Mouse (Mus musculus) C2C12 (cell line): Measurements from ENCODE around the gene Otoa. TPM values are rescaled to one million over a fixed set of nuclear protein-coding genes. Genes with fewer than 3 reads are reported as not detected.
A peak's percentile ranks its signal among the peaks of the same experiment; 100 is the strongest.

Source experiments
- H3K27me3 ChIP-seq: one replicate; pipeline ENCODE4 v1.6.1; 2011; ENCODE audit not compliant: control insufficient read depth, insufficient read depth, insufficient read length
- H3K36me3 ChIP-seq: one replicate; pipeline ENCODE4 v1.6.1; 2011; ENCODE audit not compliant: control insufficient read depth, insufficient read depth
- H3K4me3 ChIP-seq: one replicate; pipeline ENCODE4 v1.5.1; 2011; ENCODE audit warnings: mild to moderate bottlenecking, control low read depth; ENCODE audit not compliant: poor library complexity, insufficient read depth, severe bottlenecking
- H3K79me2 ChIP-seq: one replicate; pipeline ENCODE4 v1.6.1; 2011; ENCODE audit not compliant: control insufficient read depth, insufficient read depth
- H3K79me3 ChIP-seq: one replicate; pipeline ENCODE4 v1.6.1; 2011; ENCODE audit warnings: low read depth, control low read depth
- H3ac ChIP-seq: one replicate; pipeline ENCODE3; 2011; ENCODE audit warnings: low read depth; ENCODE audit not compliant: control insufficient read depth, insufficient read length
- CEBPB ChIP-seq: IDR thresholded peaks from one replicate; pipeline ENCODE4 v1.6.1; 2011; ENCODE audit warnings: low read depth, mild to moderate bottlenecking, control low read depth, moderate library complexity
- CTCF ChIP-seq: IDR thresholded peaks from one replicate; pipeline ENCODE4 v1.5.1; 2011; ENCODE audit not compliant: control insufficient read depth, insufficient read depth, insufficient read length
- FOSL1 ChIP-seq: IDR thresholded peaks from one replicate; pipeline ENCODE4 v1.8.0; 2011; ENCODE audit warnings: mild to moderate bottlenecking, low read length; ENCODE audit not compliant: poor library complexity, insufficient read depth, severe bottlenecking
- MAX ChIP-seq: IDR thresholded peaks from one replicate; pipeline ENCODE4 v1.6.1; 2011; ENCODE audit warnings: mild to moderate bottlenecking, control low read depth
- MYOD1 ChIP-seq: IDR thresholded peaks from one replicate; pipeline ENCODE4 v1.6.1; 2011; ENCODE audit warnings: low read depth; ENCODE audit not compliant: control insufficient read depth, insufficient read length
- MYOG ChIP-seq: IDR thresholded peaks from one replicate; pipeline ENCODE4 v1.6.1; 2011; ENCODE audit not compliant: control insufficient read depth, insufficient read length; ENCODE audit errors: extremely low read depth
- USF1 ChIP-seq: IDR thresholded peaks from one replicate; pipeline ENCODE4 v1.6.1; 2011; ENCODE audit warnings: low read depth, mild to moderate bottlenecking, control low read depth, moderate library complexity
- polyA plus RNA-seq: library from polyadenylated mRNA; unstranded; fragments of >200 nt; fragmentation: generic; extraction: Trizol; gene quantifications from one replicate; pipeline ENCODE4 v1.2.1, GENCODE M21; 2012; ENCODE audit warnings: missing spikeins

Otoa gene
- polyA plus RNA-seq, 1 experiment: 0.12 TPM

DNA sequence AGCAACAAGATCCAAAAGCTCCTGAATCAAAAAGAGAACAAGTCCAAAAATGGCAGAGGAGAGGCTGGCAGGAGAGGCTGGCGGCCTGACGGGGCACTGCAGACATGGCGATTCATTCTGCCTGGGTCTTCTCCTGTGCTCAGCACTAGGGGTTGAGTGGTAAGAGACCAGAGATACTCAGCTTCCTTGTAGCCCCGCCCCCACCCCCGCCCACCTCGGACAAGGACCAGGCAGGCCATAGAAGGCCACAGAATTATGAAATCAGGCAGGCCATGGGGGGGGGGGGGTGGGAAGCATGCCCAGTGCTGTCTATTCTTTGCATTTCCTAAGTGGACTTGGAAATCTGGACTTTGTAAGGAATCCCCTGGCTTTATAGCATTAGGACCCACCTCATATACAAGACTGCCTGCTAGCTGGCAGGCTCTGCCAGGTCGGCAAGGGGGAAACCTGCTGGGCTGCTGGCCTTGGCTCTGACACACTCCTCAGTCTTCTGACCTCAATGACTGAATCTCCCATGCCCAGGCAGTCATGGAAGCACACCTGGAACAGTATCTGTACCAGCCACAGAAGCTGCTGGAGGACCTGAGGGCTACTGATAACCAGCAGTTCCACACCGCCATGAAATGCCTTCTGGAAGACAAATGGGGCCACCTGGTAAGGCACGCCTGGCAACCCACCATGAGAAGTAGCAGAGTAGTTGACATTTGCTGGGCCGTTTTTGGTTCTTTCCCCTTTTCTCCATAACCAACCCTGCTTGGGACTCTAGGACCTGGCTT lies 17.4 kb downstream of the Otoa start:
- TF ChIP-seq FOSL1 (no peak), MYOG (no peak), CTCF (no peak), MYOD1 (no peak), CEBPB (no peak), MAX (no peak), USF1 (no peak)
- H3K4me3 ChIP-seq: no peak overlapping the region
- H3K79me2 ChIP-seq: no peaks in the 10 kb centered on the region
- H3ac ChIP-seq: no peak overlapping the region
- no peaks in the 10 kb centered on the region for H3K36me3 ChIP-seq
- H3K27me3 ChIP-seq: no peaks in the 10 kb centered on the region
- no peaks in the 10 kb centered on the region for H3K79me3 ChIP-seq

DNA sequence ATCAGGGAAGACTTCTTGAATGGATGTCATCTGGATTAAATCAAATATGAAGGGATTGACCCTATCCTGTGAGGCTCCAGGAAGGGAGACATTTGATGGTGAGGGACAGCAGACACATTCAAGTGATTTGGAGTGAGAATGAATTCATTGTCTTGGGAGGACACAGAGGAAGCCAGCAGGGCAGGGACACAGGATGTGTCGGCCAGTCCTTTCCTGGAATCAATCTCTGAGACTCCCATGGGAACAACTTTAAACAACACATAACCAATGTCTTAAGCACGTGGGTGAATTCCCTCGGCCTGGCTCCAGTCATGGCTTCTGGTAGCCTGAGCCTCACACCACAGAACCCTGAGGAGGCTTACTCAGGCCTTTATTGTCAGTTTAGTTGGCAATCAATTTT lies 26.4 kb downstream of the Otoa start:
- Histone ChIP-seq H3K4me3 (no peak overlapping the region), H3K79me2 (no peaks in the 10 kb centered on the region), H3K36me3 (no peaks in the 10 kb centered on the region), H3ac (no peak overlapping the region), H3K27me3 (no peaks in the 10 kb centered on the region), H3K79me3 (no peaks in the 10 kb centered on the region)
- TF ChIP-seq MYOG (no peak), USF1 (no peak), MAX (no peak), FOSL1 (no peak)

DNA sequence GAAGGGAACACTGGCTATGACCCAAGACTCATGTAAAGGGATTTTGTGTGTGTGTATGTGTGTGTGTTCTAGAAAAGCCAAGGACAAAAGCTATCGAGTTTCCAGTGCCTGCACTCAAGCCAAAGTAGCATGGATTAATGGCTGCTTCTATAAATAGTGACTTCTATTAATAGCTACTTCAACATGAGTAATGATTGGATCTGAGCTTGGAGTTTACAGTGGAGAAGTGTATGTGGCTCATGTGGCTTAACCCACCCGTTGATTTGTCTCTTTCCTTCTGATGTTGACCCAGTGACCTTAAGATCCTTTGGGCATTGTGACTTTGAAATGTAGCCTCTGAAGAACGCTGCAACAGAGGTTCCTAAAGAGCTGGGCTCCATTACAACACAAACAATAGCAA lies 29.9 kb downstream of the Otoa start:
- TF ChIP-seq MYOG (no peak), FOSL1 (no peak), CEBPB (no peak), MAX (no peak), MYOD1 (no peak), CTCF (no peak), USF1 (no peak)
- H3K79me3 ChIP-seq: no peaks in the 10 kb centered on the region
- H3K36me3 ChIP-seq: no peaks in the 10 kb centered on the region
- H3ac ChIP-seq: no peak overlapping the region
- H3K4me3 ChIP-seq: no peak overlapping the region
- H3K79me2 ChIP-seq: no peaks in the 10 kb centered on the region
- H3K27me3 ChIP-seq: no peaks in the 10 kb centered on the region

DNA sequence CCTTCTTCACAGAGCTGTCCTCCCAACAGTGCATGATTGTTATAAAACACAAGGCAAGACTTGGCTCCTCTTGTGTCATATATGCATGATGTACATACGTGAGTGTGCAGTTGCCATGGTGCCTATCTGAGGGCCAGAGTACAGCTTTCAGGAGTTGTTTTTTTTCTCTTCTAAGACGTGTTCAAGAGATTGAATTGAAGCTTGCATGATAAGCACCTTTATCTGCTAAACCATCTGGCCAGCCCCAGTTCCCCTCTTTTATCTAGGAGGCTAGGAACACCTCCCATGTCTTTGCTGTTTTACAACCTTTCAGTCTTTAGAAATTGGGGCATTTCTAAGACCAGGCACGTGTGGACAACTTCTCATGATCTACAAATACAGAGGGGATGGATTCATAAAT lies 30.3 kb downstream of the Otoa start:
- TF ChIP-seq MYOD1: no peak
- TF ChIP-seq MYOG: no peak
- no peak for TF ChIP-seq FOSL1
- TF ChIP-seq USF1: no peak
- Histone ChIP-seq H3K27me3 (no peaks in the 10 kb centered on the region), H3K36me3 (no peaks in the 10 kb centered on the region), H3ac (no peak overlapping the region), H3K79me2 (no peaks in the 10 kb centered on the region), H3K4me3 (no peak overlapping the region), H3K79me3 (no peaks in the 10 kb centered on the region)

DNA sequence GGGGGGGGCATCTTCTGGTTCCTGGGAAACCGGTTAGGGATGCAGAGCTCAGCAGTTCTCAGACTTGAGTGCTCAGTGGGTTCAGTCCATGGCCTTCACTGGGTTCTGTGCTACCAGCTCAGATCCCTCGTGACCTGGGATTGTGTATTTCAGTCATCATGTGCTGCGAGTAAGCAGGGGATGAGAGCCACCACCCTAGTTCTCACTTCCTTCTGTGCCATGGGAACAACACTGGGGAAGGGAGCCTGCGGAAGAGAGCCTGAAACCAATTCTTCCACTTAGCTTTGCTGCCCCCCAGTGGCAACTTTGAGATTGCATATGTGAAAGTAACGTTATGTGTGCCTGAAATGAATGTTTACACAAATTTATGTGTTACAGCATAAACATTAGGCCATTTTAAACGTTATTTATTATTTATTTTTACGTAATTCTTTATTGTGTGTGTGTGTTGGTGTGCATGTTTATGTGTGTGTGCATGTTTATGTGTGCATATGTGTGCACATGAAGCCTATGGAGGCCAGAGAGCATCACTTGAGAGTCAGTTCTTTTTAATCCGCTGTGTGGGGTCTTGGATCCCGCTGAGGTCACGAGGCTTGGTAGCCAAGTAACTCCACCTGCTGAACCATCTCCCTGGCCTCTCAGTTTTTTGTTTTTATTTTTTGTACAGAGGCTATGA lies 38.8 kb downstream of the Otoa start:
- no peaks in the 10 kb centered on the region for H3K36me3 ChIP-seq
- H3K79me2 ChIP-seq: no peaks in the 10 kb centered on the region
- no peaks in the 10 kb centered on the region for H3K27me3 ChIP-seq
- H3K4me3 ChIP-seq: no peak overlapping the region
- H3K79me3 ChIP-seq: no peaks in the 10 kb centered on the region
- TF ChIP-seq MYOD1 (no peak), USF1 (no peak), CEBPB (no peak), MAX (no peak), CTCF (peak; percentile 50)
- H3ac ChIP-seq: no peak overlapping the region

DNA sequence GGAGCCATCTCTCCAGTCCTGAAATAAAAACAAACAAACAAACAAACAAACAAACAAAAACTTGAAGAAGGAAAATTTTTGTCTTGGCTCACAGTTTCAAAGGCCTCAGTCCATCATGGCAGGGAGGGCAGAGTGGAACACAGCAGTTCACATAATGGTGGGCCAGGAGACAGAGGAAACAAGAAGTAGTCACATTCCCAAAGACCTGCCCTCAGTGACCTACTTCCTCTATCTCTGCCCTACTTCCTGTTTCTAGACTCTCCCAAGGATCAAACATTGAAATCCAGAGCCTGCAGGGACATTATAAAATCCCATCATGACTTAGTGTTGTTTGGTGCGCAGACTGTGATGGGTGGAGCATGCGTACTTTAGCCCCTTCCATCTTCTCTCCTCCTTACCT lies 49.4 kb downstream of the Otoa start:
- no peaks in the 10 kb centered on the region for H3K79me3 ChIP-seq
- no peak overlapping the region for H3ac ChIP-seq
- TF ChIP-seq MAX: no peak
- TF ChIP-seq USF1: no peak
- no peak for TF ChIP-seq FOSL1
- TF ChIP-seq MYOD1: no peak
- no peak for TF ChIP-seq CEBPB
- no peak for TF ChIP-seq MYOG
- TF ChIP-seq CTCF: no peak
- no peak overlapping the region for H3K4me3 ChIP-seq
- H3K79me2 ChIP-seq: no peaks in the 10 kb centered on the region
- H3K27me3 ChIP-seq: no peaks in the 10 kb centered on the region
- H3K36me3 ChIP-seq: no peaks in the 10 kb centered on the region
